Mouse (Mus musculus) neural tube, embryonic 14.5 days (tissue): ENCODE measurements around the gene Slit2. TPM values are rescaled to one million over a fixed set of nuclear protein-coding genes. Genes with fewer than 3 reads are reported as not detected.
A peak's percentile ranks its signal among the peaks of the same experiment; 100 is the strongest.

Experiments
- ATAC-seq: fragments of 200-750 bp; cut with Nextera tagmentation; 2 replicates; pipeline ENCODE4 v1.8.0; 2017; ENCODE audit warnings: low read depth, mild to moderate bottlenecking, moderate TSS enrichment, moderate library complexity
- H3K27ac ChIP-seq: fragments of 300-500 bp; sonication (generic); 2 replicates; pipeline ENCODE4 v1.5.1; 2014; ENCODE audit warnings: low read depth, mild to moderate bottlenecking, control low read depth, low read length, moderate library complexity, mixed read lengths
- H3K27me3 ChIP-seq: fragments of 300-500 bp; sonication (generic); 2 replicates; pipeline ENCODE4 v1.6.1; 2014; ENCODE audit warnings: low read length; ENCODE audit not compliant: control insufficient read depth, insufficient read depth
- H3K36me3 ChIP-seq: fragments of 300-500 bp; sonication (generic); 2 replicates; pipeline ENCODE4 v1.6.1; 2014; ENCODE audit warnings: low read length, mixed read lengths; ENCODE audit not compliant: control insufficient read depth, insufficient read depth
- H3K4me1 ChIP-seq: fragments of 300-500 bp; sonication (generic); 2 replicates; pipeline ENCODE4 v1.6.1; 2014; ENCODE audit warnings: low read length; ENCODE audit not compliant: control insufficient read depth, insufficient read depth
- H3K4me2 ChIP-seq: fragments of 300-500 bp; sonication (generic); 2 replicates; pipeline ENCODE4 v1.6.1; 2014; ENCODE audit warnings: mild to moderate bottlenecking, low read depth, low read length, control low read depth
- H3K4me3 ChIP-seq: fragments of 300-500 bp; sonication (generic); 2 replicates; pipeline ENCODE4 v1.5.1; 2014; ENCODE audit warnings: low read depth, low read length, control low read depth, mixed read lengths
- H3K9ac ChIP-seq: fragments of 300-500 bp; sonication (generic); replicated peaks from 2 replicates; pipeline ENCODE4 v1.6.1; 2014; ENCODE audit warnings: low read depth, mild to moderate bottlenecking, control low read depth, low read length, mixed read lengths
- H3K9me3 ChIP-seq: fragments of 300-500 bp; sonication (generic); 2 replicates; pipeline ENCODE4 v1.6.1; 2016; ENCODE audit warnings: low read length; ENCODE audit not compliant: control insufficient read depth
- WGBS: fragments of 180-500 bp; shearing (Covaris S2); extraction: QIAGEN DNeasy Blood & Tissue Kit; methylation state at CpG from one replicate; pipeline ENCODE4 v1.1.7; 2014; 5-methylcytosine and 5-hydroxymethylcytosine counted together
- polyA plus RNA-seq: library from polyadenylated mRNA; unstranded; fragments of >200 nt; fragmentation: Nextera tagmentation; extraction: Ambion mirVana; gene quantifications from 2 replicates; pipeline ENCODE4 v1.2.1, GENCODE M21; 2014

Gene Slit2
- polyA plus RNA-seq, 1 experiment from 2014 or later: 57.5 TPM

DNA sequence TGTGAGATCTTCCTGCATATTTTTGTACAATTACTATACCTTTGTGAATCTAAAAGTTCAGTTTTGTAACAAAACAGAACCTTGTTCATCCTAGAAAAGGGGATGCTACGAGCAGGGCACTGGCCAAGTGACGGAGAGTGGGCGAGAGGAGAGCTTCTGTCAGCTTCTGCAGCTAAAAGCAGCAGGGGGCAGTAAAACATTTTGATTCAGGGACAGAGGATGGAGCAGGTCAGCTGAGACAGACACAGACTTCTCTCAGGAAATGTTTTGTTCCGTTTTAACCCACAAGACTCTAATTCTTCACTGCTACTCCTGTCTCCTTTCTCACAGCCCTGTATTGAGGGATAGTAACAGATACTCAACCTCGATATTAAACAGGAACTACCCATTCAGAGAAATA, 55.1 kb downstream of the Slit2 start:
- Histone ChIP-seq H3K27me3 (no peaks in the 10 kb centered on the region), H3K36me3 (no peaks in the 10 kb centered on the region), H3K9me3 (no peaks in the 10 kb centered on the region), H3K4me2 (no peak overlapping the region), H3K4me3 (no peak overlapping the region), H3K4me1 (no peaks in the 10 kb centered on the region), H3K9ac (no peak overlapping the region), H3K27ac (no peak overlapping the region)
- 42% methylated on average over 5 of the region's 5 CpGs for WGBS
- peak; percentile 68; the same call in 1 of the 2 replicates for ATAC-seq

DNA sequence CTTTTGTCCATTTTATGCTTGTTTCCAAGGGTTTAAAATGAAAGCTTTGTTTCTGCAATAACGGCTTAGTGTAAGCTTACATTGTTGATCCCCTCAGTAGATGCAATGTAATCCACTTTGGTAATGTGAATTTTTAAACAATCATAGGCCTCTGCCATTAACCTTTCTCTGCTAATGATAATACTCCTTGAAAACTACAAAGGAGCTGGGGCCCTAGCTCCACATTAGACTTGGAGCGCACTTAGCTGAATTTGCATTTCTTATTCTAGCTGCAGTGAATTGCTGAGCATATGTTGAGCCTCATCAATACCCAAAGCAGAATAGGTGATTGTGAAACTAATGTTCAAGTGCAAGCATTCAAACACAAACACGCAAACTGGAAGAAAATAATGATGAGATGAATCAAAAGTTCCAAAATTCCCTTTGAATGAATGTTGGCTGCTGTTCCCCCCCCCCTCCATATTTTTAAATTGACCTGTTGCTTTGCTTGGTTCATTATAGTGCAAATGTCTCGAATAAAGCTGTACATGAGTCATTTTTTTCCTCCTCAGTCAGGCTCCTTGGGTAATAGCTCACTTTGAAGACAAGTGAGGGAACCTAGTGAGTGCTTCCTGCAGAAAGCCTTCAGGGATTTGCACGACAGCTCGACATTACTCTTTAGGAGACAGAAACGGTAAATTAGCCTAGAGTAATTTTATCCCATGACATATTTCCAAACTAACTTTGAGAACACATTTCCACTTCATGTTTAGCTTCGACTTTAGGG, 66.2 kb downstream of the Slit2 start:
- no peaks in the 10 kb centered on the region for H3K36me3 ChIP-seq
- H3K4me3 ChIP-seq: no peak overlapping the region
- H3K4me1 ChIP-seq: no peaks in the 10 kb centered on the region
- ATAC-seq: no peak
- no peak overlapping the region for H3K4me2 ChIP-seq
- no peak overlapping the region for H3K9ac ChIP-seq
- WGBS: 39% methylated on average over 8 of the region's 8 CpGs
- H3K27ac ChIP-seq: no peak overlapping the region
- H3K9me3 ChIP-seq: no peaks in the 10 kb centered on the region
- H3K27me3 ChIP-seq: no peaks in the 10 kb centered on the region

GRCm38 (mm10) chr5:48050637-48051314, 67.8 kb downstream of the Slit2 start:
- no peak for ATAC-seq
- H3K36me3 ChIP-seq: no peaks in the 10 kb centered on the region
- H3K27me3 ChIP-seq: no peaks in the 10 kb centered on the region
- H3K27ac ChIP-seq: no peak overlapping the region
- H3K4me2 ChIP-seq: no peak overlapping the region
- no peaks in the 10 kb centered on the region for H3K4me1 ChIP-seq
- WGBS: 47% methylated on average over 5 of the region's 5 CpGs
- H3K4me3 ChIP-seq: no peak overlapping the region
- no peak overlapping the region for H3K9ac ChIP-seq
- H3K9me3 ChIP-seq: no peaks in the 10 kb centered on the region

DNA sequence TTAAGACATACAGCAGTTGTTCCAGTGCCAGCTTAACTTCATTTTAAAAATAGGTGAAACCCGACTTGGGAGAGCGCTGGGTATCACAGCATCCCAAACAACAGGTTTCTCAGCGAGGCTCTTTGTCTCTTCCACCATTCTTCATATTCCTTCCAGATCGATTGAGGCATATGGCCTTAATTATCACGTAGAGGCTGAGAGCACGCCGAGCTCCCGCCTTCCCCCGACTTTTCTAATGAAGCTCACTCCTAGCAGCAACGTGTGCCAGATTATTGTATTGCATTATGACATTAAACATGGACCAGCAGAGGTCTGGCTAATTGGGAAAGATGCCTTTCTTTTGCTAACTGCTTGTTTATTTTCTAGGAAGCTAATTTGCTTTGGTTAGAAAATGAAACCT, 75.7 kb downstream of the Slit2 start:
- WGBS: 55% methylated on average over 10 of the region's 10 CpGs
- no peaks in the 10 kb centered on the region for H3K36me3 ChIP-seq
- no peak overlapping the region for H3K4me3 ChIP-seq
- H3K9ac ChIP-seq: no peak overlapping the region
- ATAC-seq: peak; percentile 73
- H3K27me3 ChIP-seq: no peaks in the 10 kb centered on the region
- no peaks in the 10 kb centered on the region for H3K4me1 ChIP-seq
- no peaks in the 10 kb centered on the region for H3K9me3 ChIP-seq
- H3K4me2 ChIP-seq: peak overlapping the region; percentile 5; the same call in 1 of the 2 replicates
- H3K27ac ChIP-seq: no peak overlapping the region

DNA sequence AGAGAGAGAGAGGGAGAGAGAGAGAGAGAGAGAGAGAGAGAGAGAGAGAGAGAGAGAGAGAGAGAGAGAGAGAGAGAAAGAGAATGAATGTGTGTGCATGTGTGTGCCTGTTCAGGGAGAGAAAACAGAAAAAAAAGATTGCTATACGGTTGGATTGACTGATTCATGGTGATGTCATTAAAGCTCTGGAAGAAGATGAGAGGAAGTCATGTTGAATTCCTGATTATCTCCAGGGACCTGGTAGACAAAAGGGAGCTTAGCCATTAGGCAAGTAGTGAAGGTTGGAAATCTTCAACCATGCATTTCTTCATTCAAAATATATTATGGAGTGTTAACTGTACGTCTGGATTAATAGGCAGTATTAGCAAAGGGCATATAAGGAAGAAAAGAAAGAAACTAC, 77.8 kb downstream of the Slit2 start:
- no peak for ATAC-seq
- 23% methylated on average over 2 of the region's 2 CpGs for WGBS
- Histone ChIP-seq H3K4me1 (no peaks in the 10 kb centered on the region), H3K27ac (no peak overlapping the region), H3K4me3 (no peak overlapping the region), H3K4me2 (no peak overlapping the region), H3K36me3 (no peaks in the 10 kb centered on the region), H3K9me3 (no peaks in the 10 kb centered on the region), H3K9ac (no peak overlapping the region), H3K27me3 (no peaks in the 10 kb centered on the region)

DNA sequence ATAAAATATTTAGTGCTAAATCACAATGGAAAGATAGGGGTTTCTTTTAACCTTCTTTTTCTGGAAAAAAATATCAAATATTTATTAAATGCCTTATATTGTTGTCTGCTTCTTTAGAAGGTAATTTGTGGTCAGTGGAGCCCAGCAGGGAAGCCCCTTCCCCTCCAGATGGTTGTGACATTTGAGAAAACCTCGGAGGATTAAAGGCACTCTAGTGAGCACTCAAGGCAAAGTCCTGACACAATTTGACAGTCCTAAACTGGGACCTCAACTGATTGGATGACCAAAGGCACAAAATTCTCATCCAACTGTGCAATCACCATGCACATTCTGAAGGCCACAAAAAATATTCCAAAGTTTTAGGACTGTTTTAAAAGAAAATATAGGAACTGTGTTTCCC, 95.8 kb downstream of the Slit2 start:
- Histone ChIP-seq H3K9ac (no peak overlapping the region), H3K9me3 (no peaks in the 10 kb centered on the region), H3K4me3 (no peak overlapping the region), H3K27me3 (no peaks in the 10 kb centered on the region), H3K27ac (no peak overlapping the region), H3K4me2 (no peak overlapping the region), H3K4me1 (no peaks in the 10 kb centered on the region), H3K36me3 (no peaks in the 10 kb centered on the region)
- ATAC-seq: no peak
- 29% methylated on average over 1 of the region's 1 CpGs for WGBS

DNA sequence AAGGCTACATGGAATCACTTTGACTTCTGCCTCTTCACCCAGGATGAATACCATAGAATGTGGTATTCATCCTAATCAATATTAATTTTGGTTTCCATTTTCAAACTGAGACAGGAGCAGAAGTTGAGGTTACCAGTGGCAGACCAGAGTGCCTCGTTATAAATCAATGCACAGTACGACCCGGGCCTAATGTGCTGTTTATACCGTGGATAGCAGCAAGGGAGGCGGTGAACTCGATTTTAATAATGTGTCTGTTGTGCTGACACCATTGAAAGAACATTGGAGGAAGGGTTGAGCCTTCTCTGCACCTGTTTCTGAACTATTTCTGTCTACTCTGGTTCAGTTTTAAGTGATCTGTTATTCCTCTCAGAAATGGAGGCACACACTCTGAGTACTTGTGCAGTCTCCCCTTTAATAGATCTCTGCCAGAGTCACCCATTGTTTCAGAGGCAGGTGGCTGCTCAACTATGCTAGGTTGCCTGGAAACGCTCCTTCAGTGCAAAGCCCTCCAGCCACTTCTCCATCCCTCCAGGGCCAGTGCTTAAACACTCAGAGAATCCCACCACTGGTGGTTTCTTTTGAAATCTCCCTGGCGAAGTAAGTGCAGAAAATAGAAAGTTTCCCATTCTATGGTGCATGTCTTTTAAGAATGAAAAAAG, 98.4 kb downstream of the Slit2 start:
- no peak overlapping the region for H3K4me2 ChIP-seq
- H3K27ac ChIP-seq: no peak overlapping the region
- no peaks in the 10 kb centered on the region for H3K27me3 ChIP-seq
- no peaks in the 10 kb centered on the region for H3K4me1 ChIP-seq
- ATAC-seq: peak; percentile 80; the same call in 1 of the 2 replicates
- no peak overlapping the region for H3K4me3 ChIP-seq
- H3K9ac ChIP-seq: no peak overlapping the region
- no peaks in the 10 kb centered on the region for H3K36me3 ChIP-seq
- WGBS: 31% methylated on average over 8 of the region's 8 CpGs
- no peaks in the 10 kb centered on the region for H3K9me3 ChIP-seq

DNA sequence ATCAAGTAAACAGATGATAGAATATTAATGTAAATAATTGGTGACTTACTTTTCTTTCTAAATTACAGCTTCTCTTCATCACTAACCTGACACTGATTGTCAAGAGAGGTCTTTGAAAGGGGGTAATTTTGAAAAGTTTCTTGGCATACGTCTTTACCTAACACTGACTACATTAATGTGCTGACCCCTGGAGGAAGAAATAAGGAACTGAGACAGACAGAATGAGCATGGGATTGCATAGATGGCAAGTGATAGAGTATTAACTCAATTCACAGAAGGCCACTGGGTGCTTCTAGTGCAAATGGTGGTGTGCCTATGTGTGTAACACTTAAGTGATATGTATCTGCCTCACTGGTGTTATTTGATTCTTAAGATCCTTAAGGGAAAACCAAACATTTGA, 130.5 kb downstream of the Slit2 start:
- no peak; the same call in 1 of the 2 replicates for ATAC-seq
- Histone ChIP-seq H3K4me3 (no peak overlapping the region), H3K27ac (no peak overlapping the region), H3K9me3 (no peaks in the 10 kb centered on the region), H3K27me3 (no peaks in the 10 kb centered on the region), H3K4me2 (no peak overlapping the region), H3K36me3 (no peaks in the 10 kb centered on the region), H3K9ac (no peak overlapping the region), H3K4me1 (0 out of 2 replicates have a peak, but pooled peaks cover 5% of the 10 kb centered on the region)
- 36% methylated on average over 1 of the region's 1 CpGs for WGBS
